Mouse (Mus musculus) urinary bladder, postnatal 14 days (tissue): Measurements from ENCODE around the gene Serpina3g.
A peak's percentile ranks its signal among the peaks of the same experiment; 100 is the strongest.
"Not testable (repeated sequence)": the region's sequence is repeated elsewhere in the genome, so short reads cannot be mapped to it uniquely, and the experiment has no call there.

ENCODE experiments used
- DNase-seq: peaks from one replicate; pipeline ENCODE4 v3.0.0; 2021; ENCODE audit warnings: low spot score

Gene Serpina3g

DNA sequence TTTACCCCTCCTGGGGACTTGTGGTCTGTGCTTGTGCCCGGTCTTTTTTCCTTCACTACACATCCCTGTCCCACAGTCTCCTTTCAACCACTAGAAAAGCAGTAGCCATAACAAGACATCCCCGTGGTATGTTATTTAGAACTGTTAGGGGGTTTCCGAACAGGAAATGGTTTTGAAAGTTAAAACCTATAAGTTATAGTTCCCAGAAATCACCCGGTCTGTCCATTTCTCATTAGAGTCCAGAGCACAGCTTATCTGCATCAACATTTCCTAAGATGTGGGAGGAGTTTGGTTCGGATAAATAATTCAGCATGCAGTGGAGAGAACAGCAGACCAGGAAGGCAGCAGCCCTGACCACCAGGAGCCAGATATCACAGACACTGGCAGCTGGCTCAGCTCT is at the start of gene Serpina3g:
TSS of gene Serpina3g (plus strand) at position 331 of the 400 bp plus-strand sequence.
- no peak for DNase-seq

DNA sequence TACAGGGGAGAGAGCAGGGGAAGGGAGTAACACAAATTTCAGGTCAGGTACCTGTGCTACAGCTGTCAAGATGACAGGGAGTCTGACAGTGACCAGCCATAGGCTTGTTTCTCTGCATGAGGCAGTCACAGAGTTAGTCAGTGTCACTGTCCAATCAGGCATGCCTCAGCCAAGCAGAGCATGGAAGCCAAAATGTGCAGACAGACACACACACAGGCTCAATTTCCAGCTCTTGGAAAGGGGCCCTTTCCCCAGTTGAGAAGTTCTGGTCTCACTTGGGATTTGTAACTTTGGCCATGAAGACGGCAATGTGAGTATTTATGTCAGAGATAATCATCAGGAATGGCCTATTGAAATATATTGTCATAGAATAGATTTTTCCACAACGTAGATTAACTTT is 46.8 kb upstream of the Serpina3g start:
- no peak for DNase-seq

DNA sequence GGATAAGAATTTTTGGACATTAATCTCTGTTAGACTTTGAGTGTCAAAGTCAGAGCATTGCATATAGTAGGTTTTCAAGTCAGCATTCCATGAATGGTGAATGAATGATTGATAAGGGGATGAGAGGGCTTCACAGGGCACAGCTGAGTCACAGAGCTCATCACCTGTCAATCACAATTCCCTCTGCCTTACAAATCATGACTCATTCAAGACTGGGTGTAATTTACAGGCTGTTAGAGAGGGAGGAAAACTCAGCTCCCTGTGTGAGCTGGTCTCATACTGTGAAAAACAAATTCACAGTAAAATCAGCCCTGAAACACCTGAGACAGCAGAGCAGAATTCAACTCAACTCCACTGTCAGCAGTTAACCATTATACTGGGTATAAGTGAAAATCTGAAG is 45.2 kb upstream of the Serpina3g start:
- no peak for DNase-seq

DNA sequence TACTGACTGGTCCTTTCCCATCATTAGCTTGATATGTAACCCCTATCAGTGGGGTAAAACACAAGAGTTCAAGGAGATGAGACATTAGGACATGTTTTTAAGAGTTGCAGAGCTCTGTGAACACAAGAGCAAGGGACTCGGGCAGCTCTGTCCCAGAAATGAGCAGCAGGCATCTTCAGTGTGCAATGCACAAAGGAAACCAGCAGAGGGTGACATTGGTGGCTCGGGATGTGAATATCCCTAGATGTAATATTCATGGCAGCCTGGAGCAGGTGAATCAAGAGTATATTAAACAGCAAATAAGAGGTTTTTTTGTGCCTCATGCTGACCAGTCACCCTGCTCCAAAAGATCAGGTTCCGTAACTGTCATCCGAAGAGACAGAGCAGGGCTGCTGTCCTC is 26.9 kb upstream of the Serpina3g start:
- DNase-seq = no peak

DNA sequence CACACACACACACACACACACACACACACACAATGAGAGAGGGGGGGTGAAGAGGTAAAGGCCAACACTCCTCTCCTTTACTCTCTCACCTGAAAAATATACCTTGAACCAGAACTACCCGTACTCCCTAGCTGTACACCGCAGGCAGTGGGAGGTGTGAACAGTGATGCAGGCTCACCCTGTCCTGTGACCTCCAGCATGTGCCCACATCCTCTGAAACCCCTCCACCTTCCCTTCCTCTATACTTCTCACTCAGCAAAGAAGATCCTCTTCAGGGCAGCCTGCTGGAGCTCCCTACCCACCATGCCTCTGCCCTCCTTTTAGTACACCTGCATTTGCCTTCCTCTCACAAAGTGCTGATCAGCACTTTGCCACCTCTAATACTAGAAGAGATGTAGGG is 26.2 kb upstream of the Serpina3g start:
- no peak for DNase-seq

DNA sequence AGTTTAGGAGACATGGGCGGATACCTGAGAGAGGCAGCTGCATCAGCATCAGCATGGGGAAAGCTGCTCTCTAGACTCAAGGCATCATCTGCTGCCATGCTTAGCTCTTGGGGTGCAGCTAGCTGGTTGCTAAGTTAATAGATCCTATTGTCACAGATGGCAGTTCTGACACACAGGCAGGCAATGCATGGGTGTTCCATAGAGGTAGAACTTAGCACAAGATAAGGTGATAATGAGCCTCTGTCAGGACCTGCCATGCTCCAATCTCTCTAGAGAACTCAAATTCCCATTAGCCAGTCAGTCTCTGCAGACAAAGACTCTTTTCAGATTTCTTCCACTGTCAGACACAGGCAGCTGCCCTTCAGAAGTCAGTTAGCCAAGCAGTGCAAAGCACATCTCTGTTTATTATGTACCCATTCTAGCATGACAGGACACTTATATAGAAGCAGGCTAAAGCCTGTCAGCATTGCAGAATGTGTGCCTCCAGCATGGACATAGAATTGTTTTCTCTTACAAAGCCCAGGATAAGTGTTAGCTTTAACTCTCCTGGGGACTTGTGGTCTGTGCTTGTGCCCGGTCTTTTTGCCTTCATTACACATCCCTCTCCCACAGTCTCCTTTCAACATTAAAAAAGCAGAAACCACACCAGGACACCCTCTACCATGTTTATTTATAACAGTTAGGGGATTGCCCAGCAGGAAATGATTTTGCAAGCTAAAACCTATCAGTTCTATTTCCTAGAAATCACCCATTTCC is 22.2 kb upstream of the Serpina3g start:
- DNase-seq = no peak

DNA sequence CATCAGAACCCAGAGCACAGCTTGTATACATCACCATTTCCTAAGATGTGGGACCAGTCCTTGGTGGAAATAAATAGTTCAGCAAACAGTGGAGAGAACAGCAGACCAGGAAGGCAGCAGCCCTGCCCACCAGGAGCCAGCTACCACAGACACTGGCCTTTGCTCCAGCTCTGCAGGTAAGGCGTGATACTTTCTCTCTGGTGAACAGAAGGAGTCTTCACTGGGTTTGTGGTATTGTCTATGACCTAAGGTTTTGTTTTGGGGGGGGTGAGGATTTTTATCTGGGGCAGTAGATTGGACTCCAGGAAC is 21.6 kb upstream of the Serpina3g start, which contains the start of gene Serpina3f:
TSS of gene Serpina3f (plus strand) at position 100 of the 309 bp plus-strand sequence.
- DNase-seq = no peak

DNA sequence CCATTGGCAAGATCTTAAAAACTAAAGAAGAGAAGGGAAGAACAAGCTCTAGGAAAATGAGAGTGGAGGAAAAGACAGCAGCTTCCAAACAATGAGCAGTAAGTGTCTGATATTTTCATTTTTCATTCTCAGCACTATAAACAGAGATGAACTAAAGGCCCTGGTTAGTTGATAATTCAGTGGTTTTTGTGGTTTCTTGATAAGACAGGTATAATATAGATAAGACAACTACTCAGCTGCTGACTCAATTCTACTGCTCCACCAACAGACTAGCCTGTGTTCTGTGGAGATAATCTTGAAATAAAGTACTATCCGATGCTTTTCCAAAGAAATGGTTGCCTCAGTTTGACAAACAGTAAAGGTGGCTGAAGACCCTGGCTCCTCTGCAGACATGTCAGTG is 20.8 kb upstream of the Serpina3g start:
- no peak for DNase-seq

DNA sequence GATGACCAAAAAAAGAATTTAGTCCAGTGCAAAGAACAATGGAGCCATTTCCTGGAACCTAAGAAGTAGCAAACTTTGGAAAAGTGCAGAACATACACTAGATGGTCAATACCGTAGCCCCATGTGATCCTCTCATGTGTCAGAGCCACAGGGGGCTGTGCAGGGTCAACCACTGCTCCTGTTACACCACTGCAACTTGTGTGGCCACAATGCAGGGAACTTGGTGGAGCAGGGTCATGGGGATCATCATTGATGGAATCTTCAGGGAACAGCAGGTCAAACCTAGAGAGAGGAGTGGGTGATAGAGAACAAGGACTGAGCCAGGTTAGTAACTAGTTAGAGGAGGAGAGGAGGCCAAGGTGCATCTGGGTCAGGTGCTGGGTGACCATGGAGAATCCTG is 14.4 kb upstream of the Serpina3g start:
- no peak for DNase-seq

DNA sequence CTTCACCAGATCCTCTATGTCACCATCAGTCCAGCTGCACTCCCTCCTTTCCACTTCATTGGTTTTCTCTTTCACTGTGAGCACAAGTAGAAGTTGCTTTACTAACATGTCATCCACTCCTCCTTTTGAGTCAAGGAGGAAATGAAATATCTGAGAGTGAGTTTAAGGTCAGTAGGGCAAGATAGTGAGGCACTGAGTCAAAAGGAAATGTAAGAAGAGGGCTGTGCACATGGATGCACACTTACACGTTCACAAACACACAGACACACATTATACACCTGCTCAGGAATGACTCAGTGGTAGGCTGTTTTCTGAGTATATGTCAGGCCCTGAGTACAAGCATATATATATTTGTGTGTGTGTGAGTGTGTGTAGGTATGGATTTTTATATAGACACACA is 12.4 kb upstream of the Serpina3g start:
- no peak for DNase-seq

DNA sequence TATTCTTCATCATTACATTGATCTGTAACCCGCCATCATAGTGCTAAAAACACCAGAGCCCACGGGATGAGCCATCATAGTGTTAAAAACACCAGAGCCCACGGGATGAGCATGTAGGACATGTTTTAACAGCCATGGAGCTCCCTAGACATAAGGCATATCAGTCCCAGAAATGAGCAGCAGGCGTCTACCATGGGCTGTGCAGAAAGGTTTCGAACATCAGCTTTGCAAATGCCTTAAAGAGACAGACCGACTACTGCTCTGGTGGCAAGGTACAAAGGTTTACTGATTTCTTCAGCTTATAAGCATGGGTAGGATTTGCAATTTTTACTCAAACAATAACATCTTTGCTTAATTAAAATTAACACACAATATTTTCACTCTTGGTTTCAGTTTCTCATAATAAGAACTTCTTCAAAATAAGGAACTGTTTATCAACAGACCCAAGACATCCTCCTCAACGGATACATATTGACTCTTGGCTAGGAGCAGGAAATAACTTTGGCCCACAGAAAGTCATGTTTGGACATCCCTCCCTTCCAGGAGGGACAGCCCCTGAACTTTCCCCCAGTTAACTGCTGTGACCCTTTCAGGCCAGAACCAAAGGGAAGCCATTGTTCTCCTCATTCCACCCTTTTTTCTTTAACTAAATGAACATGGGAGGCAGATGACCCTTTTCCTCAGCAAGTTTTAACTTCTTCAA is 11.3 kb upstream of the Serpina3g start:
- DNase-seq = no peak

DNA sequence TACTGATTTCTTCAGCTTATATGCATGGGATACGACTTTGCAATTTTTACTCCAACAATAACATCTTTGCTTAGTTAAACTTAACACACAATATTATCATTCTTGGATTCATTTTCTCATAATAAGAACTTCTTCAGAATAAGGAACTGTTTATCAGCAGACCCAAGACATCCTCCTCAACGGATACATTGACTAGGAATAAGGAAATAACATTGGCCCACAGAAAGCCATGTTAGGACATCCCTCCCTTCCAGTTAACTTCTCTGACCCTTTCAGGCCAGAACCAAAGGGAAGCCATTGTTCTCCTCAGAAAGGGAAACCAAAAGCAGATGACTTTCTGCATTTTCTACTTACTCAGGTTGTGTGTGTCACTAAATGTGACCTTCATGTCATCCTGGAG is 5.3 kb upstream of the Serpina3g start:
- DNase-seq = no peak

DNA sequence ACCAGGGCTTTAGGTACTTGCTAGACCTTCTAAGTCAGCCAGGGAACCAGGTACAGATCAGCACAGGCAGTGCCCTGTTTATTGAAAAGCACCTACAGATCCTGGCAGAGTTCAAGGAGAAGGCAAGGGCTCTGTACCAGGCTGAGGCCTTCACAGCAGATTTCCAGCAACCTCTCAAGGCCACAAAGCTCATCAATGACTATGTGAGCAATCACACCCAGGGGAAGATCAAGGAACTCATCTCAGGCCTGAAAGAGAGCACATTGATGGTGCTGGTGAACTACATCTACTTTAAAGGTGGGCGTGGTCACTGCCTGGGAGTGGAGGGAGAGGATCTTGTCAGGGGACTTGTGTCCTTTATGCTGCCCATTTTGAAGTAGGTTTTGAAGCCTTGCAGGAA is 2.0 kb downstream of the Serpina3g start:
- not testable (repeated sequence) for DNase-seq

DNA sequence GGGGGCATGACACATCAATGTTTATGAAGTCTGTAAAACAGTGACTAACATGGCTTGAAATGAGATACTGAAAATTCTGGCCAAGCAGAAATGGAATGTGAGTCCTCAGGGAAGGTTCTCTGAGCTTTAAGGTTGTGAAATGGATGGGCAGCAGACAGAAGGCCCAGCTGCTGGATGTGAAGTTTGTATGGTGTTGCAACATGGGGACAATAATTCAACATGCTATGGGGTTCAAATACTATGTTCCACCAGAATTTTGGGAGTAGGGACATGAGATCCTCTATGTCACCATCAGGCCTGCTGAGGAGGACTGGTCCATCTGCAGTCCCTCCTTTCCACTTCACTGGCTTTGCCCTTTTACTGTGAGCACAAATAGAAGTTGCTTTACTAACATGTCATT is 7.3 kb downstream of the Serpina3g start:
- no peak for DNase-seq

DNA sequence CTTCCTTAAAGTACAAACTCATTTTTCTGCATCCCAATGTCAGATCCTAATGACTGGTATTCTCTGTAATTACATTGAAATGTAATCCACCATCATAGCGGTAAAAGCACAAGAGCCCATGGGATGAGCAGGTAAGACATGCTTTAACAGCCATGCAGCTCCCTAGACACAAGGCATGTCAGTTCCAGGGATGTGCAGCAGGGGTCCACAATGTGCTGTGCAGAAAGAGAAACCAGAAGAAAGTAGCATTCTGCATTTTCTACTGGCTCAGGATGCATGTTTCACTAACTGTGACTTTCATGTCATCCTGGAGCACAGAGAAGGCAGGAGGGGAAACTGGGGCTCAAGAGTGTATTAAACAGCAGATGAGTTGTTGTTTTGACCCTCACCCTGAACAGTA is 9.0 kb downstream of the Serpina3g start:
- peak; percentile 12 for DNase-seq

DNA sequence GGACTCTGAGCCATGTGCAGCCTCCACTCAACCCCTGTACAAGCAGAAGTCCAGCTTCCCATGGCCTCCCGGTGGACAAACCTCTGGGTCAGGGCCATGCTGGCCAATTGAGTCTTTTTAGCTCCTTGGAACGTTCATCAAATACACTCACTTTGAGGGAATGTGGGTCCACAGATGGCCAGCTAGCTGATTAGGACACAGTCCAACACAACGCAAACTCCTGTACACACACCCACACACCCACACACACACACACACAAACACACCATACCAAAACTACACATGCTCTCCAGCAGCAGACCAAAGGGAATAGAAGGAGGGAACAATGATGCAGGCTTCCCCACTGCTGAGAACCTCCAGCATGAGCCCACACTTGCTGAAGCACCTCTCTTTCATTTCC is 9.6 kb downstream of the Serpina3g start:
- DNase-seq = no peak

DNA sequence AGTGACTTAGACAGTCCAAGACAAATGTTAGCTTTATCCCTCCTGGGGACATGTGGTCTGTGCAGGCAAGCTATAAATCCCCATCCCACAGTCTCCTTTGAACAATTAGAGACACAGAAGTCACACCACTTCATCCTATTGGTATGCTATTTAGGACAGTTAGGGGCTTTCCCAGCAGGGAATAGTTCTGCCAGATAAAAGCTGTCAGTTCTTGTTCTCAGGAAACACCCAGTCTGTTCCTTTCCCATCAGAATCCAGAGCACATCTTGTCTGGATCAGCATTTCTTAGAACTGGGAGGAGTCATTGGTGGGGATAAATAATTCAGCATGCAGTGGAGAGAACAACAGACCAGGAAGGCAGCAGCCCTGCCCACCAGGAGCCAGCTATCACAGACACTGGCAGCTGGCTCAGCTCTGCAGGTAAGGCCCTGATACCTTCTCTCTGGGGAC is 11.5 kb downstream of the Serpina3g start:
- no peak for DNase-seq

DNA sequence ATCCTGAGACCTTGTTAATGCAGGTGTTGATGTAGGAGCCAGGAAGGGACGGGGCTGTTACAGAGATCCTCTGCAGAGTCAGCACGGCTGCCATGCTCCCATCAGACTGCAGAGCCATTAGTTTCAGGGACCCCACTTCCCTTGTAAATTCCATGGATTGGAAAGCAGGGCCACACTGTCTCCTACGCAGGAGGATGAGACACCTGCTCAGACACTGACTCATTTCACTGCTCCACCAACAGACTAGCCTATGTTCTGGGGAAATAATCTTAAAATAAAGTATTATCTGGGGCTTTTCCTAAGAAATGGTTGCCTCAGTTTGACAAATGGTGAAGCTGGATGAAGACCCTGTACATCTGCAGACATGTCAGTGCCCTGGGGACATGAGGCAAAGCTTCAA is 12.2 kb downstream of the Serpina3g start:
- no peak for DNase-seq

DNA sequence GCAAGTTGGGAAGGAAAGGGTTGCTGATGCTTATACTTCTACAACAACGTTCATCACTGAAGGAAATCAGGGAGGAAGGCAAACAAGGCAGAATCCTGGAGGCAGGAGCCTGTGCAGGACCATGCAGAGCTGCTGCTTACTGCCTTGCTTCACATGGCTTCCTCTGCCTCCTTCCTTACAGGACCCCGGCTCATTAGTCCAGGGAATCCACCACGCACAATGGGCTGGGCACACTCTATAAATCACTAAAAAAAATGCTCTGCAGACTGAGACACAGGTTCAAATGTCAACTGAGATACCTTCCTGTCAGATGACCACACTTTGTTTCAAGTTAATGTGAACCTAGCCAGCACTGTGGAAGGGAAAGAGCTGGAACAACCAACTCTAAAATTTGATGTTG is 25.0 kb downstream of the Serpina3g start:
- no peak for DNase-seq

DNA sequence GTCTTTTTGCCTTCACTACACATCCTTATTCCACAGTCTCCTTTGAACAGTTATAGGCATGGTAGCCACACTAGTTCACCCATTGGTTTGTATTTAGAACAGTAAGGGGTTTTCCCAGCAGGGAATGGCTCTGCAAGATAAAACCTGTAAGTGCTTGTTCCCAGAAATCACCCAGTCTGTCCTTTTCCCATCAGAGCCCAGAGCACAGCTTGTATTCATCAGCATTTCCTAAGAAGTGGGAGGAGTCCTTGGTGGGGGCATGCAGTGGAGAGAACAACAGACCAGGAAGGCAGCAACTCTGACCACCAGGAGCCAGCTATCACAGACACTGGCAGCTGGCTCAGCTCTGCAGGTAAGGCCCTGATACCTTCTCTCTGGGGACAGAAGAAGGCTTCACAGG is 26.8 kb downstream of the Serpina3g start, which contains the start of gene Serpina3i:
TSS of gene Serpina3i (plus strand) at position 260 of the 400 bp plus-strand sequence.
- no peak for DNase-seq

DNA sequence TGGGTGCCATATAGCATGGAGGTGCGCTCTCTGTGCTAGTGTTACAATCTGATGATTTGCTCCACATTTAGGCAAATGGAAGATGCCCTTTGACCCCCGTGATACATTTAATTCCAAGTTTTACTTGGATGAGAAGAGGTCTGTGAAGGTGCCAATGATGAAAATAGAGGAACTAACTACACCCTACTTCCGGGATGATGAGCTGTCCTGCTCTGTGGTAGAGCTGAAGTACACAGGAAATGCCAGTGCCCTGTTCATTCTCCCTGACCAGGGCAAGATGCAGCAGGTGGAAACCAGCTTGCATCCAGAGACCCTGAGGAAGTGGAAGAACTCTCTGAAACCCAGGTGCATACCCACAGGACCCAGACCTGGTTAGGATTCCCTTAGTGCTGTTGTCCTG is 30.3 kb downstream of the Serpina3g start:
- DNase-seq = no peak

DNA sequence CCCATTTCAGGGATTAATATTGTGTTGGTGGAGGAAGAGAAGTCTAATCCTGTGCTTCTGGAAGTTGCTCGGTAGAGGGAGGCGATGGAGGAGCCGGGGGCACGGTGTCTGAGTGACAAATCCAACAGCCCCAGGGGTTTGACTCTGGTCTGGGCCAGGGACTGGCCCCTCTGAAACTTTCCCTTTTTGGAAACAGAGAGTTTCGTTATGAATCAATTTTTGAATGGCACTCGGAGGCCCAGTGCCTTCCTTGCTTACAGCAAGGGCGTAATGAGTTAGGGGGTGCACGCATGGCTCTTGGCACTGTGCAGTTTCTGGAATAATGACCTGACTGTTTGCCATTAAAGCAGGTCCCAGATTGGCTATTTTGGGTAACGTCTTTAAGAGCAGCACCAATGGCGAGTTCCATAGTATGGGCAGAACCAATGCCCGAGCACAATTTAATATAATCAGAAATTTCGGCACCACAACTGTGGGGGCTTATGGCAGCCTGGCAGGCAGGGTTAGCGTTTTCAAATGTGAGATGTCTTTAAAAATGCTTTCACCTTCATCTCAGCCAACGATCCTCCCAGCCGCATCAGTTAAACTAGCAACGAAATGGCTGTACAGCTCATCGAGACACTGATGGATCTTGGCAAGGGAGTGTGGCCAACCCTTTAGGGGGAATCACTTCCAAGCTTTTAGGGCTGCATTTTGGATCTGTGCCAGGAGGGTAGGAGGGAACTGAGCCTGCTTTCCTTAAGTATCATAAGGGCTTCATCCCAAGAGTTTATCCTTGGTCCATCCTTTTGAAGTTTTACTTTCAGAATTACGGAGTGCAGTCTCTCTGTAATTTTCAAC is 42.4 kb downstream of the Serpina3g start:
- no peak for DNase-seq

DNA sequence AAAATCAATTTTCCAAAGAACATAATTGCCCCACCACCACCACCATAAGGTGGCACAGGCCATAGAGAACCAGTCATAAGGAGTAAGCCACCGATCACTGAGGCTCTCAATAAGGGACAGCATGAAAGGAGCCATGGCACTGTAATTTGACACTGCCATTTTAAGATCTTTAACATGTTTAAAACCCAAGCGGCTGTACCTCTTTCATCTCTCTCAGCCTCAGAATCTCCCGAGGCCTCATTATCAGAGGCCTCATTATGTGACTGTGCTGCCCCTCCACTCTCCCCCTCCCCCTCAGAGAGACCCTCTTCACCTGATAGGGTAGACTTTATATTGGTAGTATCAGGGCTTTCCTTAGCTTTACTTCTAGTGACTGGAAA is 43.0 kb downstream of the Serpina3g start:
- no peak for DNase-seq
